Mouse (Mus musculus): ENCODE data around the gene Pcsk2. TPM values are rescaled to one million over a fixed set of nuclear protein-coding genes. Genes with fewer than 3 reads are reported as not detected.
A peak's percentile ranks its signal among the peaks of the same experiment; 100 is the strongest.

Gene Pcsk2
- total RNA-seq, 2 experiments from 2014 or later = 233 to 246 TPM

DNA sequence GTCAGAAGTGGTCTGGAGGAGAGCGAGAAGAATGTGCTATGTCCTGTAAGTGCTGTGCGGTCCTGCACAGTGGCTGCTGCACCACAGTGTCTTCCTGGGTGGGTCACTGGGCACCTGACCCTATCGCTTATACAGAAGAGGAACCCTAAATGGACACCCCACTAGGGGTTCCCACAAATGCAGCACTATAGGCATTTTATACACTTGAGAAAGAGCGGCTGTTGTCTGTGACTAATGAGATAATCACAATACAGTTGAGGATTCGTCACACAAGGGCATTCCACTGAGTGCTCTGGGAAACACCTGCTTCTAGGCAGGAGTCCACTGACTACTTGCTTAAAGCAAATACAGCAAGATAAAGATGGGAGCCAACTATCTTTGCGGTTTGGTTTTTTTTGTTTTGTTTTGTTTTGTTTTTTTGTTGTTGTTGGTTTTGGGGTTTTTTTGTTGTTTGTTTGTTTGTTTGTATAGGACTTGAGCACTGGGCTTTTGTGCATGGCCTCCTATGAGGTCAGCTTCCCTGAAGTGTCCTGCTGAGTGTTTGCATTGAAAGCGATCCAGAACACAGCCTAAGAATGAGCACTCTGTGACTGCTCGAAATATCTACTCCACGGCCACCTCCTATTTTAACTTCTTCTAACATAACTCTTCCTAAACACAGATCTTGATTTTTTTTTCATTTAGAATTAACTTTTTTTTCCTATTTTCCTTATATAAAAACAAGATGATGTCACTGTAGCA lies 261.1 kb downstream of the Pcsk2 start:
- intact Hi-C loops (cut with DNase I) = no loop called here
- DNase-seq (ENCODE audit: low spot score in 2 of 2) = no peak

DNA sequence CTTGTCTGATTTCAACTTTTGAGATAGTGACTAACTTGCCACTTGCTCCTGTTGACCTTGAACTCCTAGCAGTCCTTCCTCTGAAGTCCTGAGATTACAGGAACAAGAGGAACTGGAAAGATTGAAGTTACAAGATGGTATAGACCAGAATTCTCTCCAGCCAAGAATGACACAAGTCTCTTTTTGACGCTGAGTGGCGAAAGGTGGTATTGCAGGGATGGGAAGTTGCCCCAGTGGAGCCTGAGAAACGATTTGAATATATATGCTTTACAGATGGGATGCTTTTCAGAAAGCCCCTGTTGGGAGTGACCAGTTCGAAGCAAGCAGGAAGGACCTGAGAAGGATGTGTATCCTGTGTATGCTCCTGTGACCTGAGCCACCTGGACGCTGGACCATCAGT lies 262.8 kb downstream of the Pcsk2 start:
- peak in 1 of 2 experiments; percentile 26 for DNase-seq (ENCODE audit: low spot score in 2 of 2)
- intact Hi-C loops (cut with DNase I) = no loop called here

DNA sequence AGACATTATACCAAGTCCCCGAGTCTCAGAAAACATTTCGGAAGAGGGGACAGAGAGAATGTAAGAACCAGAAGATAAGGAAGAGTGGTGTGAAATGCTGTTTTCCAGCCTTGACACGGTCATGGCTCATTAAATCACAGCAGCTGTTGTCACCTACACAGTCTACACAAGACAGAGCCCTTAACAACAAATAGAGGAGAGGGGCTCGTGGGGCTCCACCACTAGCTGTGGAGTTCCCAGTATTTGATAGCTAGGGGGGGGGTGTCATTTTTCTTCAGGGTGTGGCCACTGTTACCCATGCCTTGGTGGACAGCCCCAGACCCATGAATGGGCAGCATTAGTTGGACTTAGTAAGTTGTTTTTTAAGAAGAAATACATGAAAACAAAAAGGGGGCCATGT lies 266.3 kb downstream of the Pcsk2 start:
- DNase-seq (ENCODE audit: low spot score in 2 of 2) = no peak
- intact Hi-C loops (cut with DNase I) = no loop called here

DNA sequence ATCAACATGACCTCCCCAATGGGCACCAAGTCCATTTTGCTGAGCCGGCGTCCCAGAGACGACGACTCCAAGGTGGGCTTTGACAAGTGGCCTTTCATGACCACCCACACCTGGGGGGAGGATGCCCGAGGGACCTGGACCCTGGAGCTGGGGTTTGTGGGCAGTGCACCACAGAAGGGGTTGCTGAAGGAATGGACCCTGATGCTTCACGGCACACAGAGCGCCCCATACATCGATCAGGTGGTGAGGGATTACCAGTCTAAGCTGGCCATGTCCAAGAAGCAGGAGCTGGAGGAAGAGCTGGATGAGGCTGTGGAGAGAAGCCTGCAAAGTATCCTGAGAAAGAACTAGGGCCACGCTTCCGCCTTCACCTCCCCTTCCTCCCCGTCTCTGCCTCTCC lies 267.5 kb downstream of the Pcsk2 start:
- intact Hi-C loops (cut with DNase I) = no loop called here

DNA sequence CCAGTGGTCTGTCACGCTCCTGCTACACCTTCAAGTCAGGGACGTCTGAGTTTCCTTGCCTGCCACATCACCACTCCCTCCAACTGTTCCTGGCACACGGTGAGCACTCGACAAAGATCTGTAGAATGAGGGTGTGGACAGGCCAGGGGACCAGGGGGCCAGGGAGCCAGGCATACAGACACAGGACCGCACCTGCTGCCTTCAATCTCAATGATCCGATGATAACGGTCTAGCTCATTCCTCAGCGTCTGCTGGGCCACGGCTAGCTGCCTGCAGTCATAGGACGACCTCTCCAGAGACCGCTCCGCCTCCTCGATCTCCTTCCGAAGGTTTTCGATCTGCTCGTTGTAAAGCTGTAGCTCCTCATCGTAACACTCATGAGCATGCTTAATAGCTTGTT lies 285.7 kb downstream of the Pcsk2 start:
- intact Hi-C loops (cut with DNase I) = loop anchor here (10.0 kb wide), 1 partner anchor 383 kb away; no protein-coding TSS in a partner anchor
- no peak for DNase-seq (ENCODE audit: low spot score in 2 of 2)

More for the DNA sequence above, 267.5 kb downstream of the Pcsk2 start:
- DNase-seq (ENCODE audit: low spot score in 2 of 2) = no peak

DNA sequence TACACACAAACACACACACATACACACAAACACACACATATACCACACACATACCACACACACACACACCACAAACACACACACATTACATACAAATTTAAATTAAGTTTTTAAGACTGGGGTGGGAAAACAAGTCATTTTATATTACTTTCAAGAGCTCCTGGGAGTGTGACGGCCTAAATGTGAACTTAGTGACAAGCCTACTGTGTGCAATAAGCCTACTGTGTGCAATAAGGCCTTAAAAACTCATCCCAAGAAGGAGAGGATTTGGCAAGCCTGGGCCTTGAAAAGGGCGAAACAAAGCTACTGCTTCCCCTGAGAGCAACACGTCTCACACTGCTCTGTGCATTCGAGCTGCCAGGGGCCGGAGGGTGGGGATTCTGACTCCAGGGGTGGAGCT lies 286.8 kb downstream of the Pcsk2 start:
- intact Hi-C loops (cut with DNase I) = loop anchor here (10.0 kb wide), 1 partner anchor 382 kb away; no protein-coding TSS in a partner anchor
- DNase-seq (ENCODE audit: low spot score in 2 of 2) = no peak

DNA sequence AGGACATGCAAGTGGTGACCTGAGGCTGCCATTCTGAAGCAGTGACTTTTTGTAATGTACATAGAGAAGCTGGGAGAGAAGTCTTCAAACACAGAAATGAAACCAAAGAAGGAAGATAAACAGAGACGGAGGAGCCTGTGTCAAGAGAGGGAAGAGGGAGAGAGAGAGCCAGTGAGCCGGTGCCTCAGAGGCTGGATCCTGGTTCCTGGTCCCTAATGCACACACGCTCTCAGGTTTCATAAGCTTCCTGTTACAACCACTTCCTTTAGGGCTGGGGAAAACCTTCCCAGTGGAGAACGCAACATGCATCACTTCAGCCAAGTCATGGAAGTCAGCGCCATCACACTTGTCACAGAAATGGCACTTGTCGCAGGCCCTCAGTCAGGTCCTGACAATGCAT lies 288.1 kb downstream of the Pcsk2 start:
- intact Hi-C loops (cut with DNase I) = loop anchor here (10.0 kb wide), 1 partner anchor 381 kb away; no protein-coding TSS in a partner anchor
- no peak for DNase-seq (ENCODE audit: low spot score in 2 of 2)

DNA sequence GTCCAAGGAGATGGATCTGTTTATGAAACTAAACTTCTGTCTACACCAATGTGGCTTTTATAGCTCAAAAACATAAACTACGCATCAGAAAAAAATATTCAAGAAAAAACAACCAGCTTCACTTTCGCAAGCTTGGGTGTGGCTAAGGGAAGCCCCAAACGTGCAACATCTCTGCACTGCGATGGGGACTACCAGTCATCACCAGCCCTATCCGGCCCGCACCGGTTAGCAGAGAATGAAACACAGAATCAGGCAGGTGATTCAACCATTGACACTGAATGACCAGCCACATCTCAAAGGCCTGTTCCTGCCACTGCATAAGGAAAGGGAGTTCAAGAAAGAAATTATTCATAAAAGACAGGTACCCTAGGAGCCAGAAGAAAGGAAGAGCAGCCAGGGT lies 289.9 kb downstream of the Pcsk2 start:
- intact Hi-C loops (cut with DNase I) = loop anchor here (5.0 to 10.0 kb wide), 2 partner anchors 379 to 616 kb away; no protein-coding TSS in a partner anchor
- DNase-seq (ENCODE audit: low spot score in 2 of 2) = no peak

DNA sequence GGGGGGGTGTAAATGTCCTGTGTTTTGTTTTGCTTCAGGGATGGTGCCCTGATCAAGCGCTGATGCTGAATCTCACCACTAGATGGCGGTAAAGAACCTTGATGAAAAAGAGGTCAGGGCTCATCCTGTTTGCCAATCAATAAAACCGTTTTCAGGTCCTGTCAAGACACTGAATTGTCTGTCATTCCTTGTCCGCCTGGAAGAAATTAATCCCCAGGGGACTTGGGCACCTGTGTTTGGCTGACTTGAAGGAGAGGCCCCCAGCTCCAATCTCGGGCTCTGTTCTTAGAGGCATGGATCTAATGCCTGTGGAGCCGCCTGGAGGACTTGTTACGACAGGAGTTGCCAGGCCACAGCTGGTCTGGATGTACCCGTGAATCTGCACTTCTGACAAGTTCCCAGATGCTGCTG lies 291.3 kb downstream of the Pcsk2 start:
- peak; percentile 66 to 76 for DNase-seq (ENCODE audit: low spot score in 2 of 2)
- intact Hi-C loops (cut with DNase I) = loop anchor here (5.0 to 10.0 kb wide), 2 partner anchors 378 to 615 kb away; no protein-coding TSS in a partner anchor

DNA sequence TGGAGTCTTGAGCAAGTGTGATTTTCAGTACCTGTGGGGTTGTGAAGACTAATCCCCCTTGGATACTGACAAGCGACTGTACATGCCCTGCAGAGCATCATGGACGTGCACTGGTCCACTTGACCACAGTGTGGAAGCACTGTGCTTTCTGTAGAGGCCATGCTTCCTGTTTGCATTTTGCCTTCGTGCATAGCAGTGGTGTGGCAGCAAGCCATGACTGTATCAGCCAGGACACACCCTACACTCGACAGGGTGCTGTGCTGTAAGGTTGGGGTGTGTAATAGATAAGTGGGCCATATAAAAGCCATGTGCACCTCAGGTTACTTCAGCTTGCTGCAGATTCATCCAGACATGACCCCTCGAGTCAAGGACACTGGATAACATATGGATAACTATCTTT lies 292.7 kb downstream of the Pcsk2 start:
- intact Hi-C loops (cut with DNase I) = loop anchor here (5.0 to 10.0 kb wide), 2 partner anchors 376 to 614 kb away; no protein-coding TSS in a partner anchor

DNA sequence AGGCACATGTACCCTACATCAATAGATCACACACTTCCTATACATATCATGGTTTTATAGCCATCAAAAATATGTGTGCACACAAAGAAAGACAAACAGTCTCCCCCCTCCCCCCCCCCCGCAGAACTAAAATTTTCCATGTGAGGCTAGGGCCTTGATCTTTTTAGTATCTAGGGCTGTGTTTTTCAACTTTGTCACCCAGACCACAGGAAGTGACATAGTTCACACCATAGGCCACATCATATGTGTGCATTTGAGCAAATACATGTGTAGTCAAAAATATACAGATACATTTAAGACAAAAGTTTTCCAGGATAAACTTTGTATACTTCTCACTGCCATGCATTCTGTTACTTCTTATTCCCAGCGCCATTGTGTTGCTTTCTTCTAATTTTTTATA lies 293.5 kb downstream of the Pcsk2 start:
- intact Hi-C loops (cut with DNase I) = loop anchor here (5.0 to 10.0 kb wide), 2 partner anchors 375 to 613 kb away; no protein-coding TSS in a partner anchor
- DNase-seq (ENCODE audit: low spot score in 2 of 2) = no peak

More for the DNA sequence above, 292.7 kb downstream of the Pcsk2 start:
- no peak for DNase-seq (ENCODE audit: low spot score in 2 of 2)

DNA sequence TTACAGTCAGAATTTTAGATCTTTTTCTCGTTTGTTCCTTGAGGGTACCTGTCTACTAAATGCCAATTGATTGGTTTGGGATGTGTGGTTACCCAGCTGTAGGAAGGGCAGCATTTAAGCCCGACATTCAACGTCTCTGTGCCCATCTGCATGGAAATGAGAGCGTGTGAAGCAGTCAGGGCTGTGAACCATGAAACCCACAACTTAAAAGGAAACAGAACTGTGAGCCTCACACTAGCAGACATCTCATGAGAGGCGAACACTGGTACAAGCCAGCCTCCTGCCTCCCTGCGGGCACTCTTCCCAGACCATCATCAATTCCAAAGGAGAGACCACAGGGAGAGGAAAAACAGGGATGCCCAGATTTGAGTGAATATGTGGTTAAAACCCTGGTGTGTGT lies 294.9 kb downstream of the Pcsk2 start:
- intact Hi-C loops (cut with DNase I) = no loop called here
- DNase-seq (ENCODE audit: low spot score in 2 of 2) = no peak

DNA sequence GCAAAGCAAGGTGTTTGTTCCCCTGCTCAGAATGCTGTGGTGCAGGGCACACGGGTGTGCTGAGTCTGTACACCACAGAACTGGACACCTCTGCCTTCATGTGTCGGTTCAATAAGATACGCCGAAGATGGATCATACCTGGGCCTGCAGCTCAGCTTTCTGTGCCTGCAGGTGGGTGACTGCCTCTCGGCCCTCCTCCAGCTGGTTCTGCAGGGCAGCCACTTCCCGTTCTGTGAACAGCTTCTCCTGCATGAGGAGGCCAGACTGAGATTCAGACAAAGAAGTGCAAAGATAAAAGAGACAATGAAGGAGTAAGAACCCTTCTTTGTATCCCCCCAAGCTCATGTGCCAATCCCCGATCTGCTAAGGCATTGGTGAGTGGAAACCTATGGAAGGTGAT lies 295.6 kb downstream of the Pcsk2 start:
- no peak for DNase-seq (ENCODE audit: low spot score in 2 of 2)
- intact Hi-C loops (cut with DNase I) = no loop called here

DNA sequence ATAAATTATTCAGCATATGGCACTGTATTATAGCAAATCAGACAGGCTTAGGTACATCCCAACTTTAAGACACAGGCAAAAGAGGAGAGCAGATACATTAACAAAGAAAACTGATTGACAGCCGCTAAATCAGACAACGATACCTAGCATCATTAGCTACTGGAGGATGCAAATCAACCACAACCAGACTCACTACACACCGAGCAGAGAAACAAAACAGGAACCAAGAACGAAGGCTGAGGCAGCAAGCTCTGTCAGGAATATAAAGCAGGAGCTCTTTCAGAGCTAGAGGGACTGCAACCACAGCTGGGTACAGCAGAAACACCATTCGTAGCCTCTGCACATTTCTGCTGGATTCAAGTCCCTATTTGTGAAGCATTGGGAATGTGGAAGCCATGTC lies 298.8 kb downstream of the Pcsk2 start:
- intact Hi-C loops (cut with DNase I) = no loop called here
- no peak for DNase-seq (ENCODE audit: low spot score in 2 of 2)

DNA sequence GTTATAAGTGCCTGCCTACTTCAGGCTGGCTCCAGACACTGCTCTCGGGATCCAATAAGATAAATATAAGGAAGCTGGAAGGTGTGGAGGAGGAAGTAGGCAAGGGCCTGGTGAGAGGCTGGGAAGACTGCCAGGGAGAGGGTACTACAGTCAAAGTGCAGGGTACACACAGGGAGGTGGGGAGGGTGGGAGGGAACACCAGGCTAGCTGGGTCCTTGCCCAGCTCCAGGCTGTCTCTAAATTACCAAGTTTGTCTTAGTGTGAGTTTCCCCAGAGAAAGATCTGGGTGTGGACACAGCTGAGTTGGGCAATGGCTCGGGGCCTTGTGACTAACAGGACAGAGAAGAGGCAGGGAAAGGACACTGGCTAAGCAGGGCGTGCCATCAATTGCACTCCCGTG lies 300.8 kb downstream of the Pcsk2 start:
- intact Hi-C loops (cut with DNase I) = no loop called here
- DNase-seq (ENCODE audit: low spot score in 2 of 2) = no peak

DNA sequence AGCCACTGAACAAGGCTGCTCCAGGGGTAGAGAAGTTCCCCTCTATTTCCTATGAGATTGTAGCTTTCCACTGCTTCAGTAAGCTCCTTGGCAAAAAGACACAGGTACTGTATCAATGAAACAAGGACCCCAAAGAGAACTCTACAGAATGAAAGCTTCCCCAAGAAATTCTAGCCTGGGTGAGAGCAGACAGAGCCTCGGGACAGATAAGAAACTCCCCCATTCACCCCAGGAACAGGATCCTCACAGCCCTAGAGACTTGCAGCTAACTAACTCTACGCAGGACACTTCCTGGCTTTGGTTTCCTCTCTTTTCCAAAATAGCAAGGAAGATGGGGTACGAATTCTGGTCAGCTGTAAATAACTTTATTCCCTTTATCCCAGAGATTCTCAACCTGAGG lies 301.3 kb downstream of the Pcsk2 start:
- DNase-seq (ENCODE audit: low spot score in 2 of 2) = no peak
- intact Hi-C loops (cut with DNase I) = no loop called here

DNA sequence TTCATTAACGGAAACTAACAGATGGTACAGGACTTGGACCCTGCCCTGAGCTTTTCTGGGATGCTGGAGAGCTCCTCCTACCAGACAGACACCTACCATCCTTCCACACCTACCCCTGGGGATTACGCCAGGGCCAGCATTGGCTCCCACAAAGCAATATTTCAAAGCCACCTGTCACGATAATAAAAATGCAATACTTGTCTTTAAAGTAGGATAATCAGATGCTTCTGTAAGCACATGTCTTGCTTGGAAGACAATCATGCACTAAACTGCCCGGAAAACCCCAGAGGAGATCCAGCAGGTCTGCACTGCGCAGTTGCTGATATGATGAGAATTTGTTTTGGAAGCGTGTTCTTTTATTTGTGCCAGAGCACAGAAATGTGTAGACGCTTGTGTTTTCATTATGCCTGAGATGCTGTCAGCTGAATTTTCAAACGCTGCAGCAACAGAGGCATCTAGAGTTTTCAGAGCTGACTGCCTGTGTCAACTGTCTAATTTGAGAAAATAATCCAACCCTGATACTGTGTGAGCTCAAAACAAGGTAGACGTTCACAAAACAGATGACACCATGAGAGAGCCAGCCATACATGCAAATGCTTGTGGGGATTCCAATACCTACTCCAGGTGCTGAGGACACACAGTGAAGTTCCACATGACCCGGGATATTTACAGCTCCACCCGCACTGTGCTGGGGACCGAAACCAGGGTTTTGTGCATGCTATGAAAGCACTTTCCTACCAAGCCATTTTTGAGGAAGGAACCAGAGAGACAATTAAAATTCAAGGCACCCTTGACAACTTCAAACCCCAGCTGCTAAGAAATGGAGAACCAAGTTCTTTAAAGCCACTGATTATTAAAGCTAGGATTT lies 305.6 kb downstream of the Pcsk2 start:
- peak; percentile 12 to 30 for DNase-seq (ENCODE audit: low spot score in 2 of 2)
- intact Hi-C loops (cut with DNase I) = no loop called here

DNA sequence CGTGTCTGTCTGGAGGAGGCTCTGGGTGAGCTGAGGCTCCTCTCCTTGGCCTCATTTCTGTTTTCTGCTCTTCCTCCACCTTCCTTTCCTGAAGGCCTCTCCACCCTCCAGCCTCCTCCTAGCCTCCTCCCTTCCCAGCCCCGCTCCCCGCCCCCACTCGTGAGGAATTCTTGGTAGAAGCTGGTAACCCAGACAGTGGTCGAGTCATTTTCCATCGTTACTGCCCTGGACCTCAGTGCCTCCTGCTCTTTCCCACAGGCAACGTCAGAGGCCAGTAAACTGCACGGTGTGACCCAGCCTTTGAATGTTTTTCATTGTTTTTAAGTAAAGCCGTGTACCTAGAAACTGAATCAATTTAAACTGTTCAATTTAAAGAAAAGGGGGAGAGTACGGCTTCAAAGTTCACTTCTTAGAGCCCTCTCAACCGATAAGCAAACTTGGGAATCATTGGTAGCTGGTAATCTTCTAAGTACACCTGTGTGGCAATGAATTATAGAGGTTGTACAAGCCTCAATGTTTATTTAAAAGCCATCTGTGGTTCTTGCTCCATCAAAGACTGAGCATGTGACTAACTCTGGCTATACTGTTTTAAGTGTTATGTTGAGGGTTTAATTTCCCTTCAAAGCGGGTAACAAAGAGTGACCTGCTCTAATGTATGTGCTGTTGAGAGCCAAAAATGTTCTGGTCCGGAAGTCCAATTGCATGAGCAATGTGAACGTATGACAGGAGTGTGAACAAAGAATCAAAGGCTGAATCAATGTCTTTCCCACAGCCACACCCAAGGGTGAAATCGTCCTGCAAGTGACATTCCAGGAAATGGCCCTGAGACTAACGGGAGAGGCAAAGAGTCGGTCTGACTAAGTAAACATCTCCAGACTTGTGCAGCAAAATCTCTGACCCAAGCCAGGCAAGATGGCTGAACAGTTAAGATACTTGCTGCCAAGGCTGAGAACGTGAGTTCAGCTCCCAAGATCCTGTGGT lies 306.6 kb downstream of the Pcsk2 start:
- intact Hi-C loops (cut with DNase I) = no loop called here
- no peak for DNase-seq (ENCODE audit: low spot score in 2 of 2)

DNA sequence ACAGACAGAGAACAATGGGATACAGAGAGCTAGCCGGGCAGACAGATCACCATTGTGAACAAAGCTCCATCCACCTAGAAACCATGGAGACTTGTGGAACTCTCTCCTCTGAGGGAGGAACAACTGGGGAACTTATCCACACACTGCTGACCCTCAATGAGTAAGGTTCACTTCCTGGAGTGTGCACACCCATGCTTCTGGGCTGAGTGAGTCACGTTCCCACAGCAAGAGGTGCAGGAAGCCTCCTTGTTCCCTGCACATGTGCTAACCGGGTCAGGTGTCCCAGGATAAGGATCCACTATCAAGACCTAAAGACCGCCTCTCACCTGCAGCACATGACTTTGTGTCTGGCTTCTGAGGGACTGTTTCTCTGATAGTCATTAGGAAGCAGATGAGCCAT lies 307.5 kb downstream of the Pcsk2 start:
- no peak for DNase-seq (ENCODE audit: low spot score in 2 of 2)
- intact Hi-C loops (cut with DNase I) = no loop called here

Data from left cerebral cortex, postnatal 14 days (tissue).